Mouse (Mus musculus): ENCODE data around the gene Rnaseh2a. TPM values are rescaled to one million over a fixed set of nuclear protein-coding genes. Genes with fewer than 3 reads are reported as not detected.

Gene Rnaseh2a
- polyA plus RNA-seq, 1 experiment from 2014 or later: 114 TPM

DNA sequence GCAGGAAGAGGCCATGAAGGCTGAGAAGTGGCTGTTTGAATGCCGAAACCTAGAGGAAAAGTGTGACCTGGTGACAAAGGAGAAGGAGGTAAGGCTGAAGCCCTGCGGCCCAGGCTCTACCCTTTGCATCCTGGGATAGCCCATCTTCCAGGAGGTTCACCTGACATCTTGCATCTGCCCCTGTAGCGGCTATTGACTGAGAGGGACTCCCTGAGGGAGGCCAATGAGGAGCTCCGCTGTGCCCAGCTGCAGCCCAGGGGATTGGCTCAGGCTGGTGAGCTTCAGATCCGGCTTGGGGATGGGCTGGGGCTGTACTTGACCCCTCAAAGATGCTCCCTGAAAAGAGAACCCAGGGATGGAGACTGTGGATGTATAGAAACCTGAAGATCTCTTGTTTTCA lies 27.4 kb upstream of the Rnaseh2a start:
- Histone ChIP-seq H3K4me1 (replicated peaks; ENCODE audit: control insufficient read depth, insufficient read depth, low read length) (no peaks in the 10 kb centered on the region), H3K9me3 (ENCODE audit: control insufficient read depth, low read length) (no peaks in the 10 kb centered on the region), H3K36me3 (ENCODE audit: control insufficient read depth, insufficient read depth, low read length) (no peaks in the 10 kb centered on the region), H3K27ac (ENCODE audit: low read length) (no peak overlapping the region), H3K27me3 (ENCODE audit: control insufficient read depth, insufficient read depth, low read depth, low read length) (no peaks in the 10 kb centered on the region; the same call in 1 of the 2 replicates), H3K4me3 (ENCODE audit: low read length) (no peak overlapping the region), H3K9ac (ENCODE audit: low read length) (no peak overlapping the region), H3K4me2 (ENCODE audit: low read depth, low read length) (no peak overlapping the region)
- no peak for ATAC-seq (ENCODE audit: low read depth)
- WGBS: 77% methylated on average over 5 of the region's 5 CpGs

DNA sequence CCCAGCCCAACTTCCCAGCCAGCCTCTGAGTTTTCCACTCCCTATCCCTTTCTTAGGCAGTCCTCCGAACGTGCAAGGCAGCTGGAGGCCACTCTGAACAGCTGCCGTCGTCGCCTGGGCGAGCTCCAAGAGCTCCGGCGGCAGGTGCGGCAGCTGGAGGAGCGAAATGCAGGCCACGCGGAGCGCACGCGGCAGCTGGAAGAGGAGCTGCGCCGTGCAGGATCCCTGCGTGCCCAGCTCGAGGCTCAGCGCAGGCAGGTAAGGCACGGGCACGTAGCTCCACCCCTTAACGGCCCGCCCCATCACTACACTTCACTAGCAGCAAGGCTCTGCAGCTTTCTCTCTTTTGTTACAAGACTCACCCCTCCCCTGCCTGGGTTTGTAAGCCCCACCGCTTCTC lies 26.1 kb upstream of the Rnaseh2a start:
- no peaks in the 10 kb centered on the region; the same call in 1 of the 2 replicates for H3K27me3 ChIP-seq (ENCODE audit: control insufficient read depth, insufficient read depth, low read depth, low read length)
- 25% methylated on average over 25 of the region's 25 CpGs for WGBS
- H3K9me3 ChIP-seq (ENCODE audit: control insufficient read depth, low read length): no peaks in the 10 kb centered on the region

GRCm38 (mm10) chr8:84994375-84994774 lies 24.8 kb upstream of the Rnaseh2a start:
- Histone ChIP-seq H3K27me3 (ENCODE audit: control insufficient read depth, insufficient read depth, low read depth, low read length) (no peaks in the 10 kb centered on the region; the same call in 1 of the 2 replicates), H3K36me3 (ENCODE audit: control insufficient read depth, insufficient read depth, low read length) (no peaks in the 10 kb centered on the region)

More for the DNA sequence above, 26.1 kb upstream of the Rnaseh2a start:
- Histone ChIP-seq H3K27ac (ENCODE audit: low read length) (no peak overlapping the region), H3K9ac (ENCODE audit: low read length) (no peak overlapping the region), H3K36me3 (ENCODE audit: control insufficient read depth, insufficient read depth, low read length) (no peaks in the 10 kb centered on the region), H3K4me1 (replicated peaks; ENCODE audit: control insufficient read depth, insufficient read depth, low read length) (peaks cover 5% of the 10 kb centered on the region; the same call in 1 of the 2 replicates), H3K4me2 (ENCODE audit: low read depth, low read length) (no peak overlapping the region), H3K4me3 (ENCODE audit: low read length) (no peak overlapping the region)
- no peak for ATAC-seq (ENCODE audit: low read depth)

GRCm38 (mm10) chr8:84990836-84991235 lies 21.3 kb upstream of the Rnaseh2a start:
- no peaks in the 10 kb centered on the region for H3K36me3 ChIP-seq (ENCODE audit: control insufficient read depth, insufficient read depth, low read length)
- peak overlapping the region; percentile 93 for H3K27ac ChIP-seq (ENCODE audit: low read length)
- H3K4me1 ChIP-seq (replicated peaks; ENCODE audit: control insufficient read depth, insufficient read depth, low read length): peaks cover 19% of the 10 kb centered on the region
- peak overlapping the region; percentile 82 for H3K9ac ChIP-seq (ENCODE audit: low read length)
- peak overlapping the region; percentile 88 for H3K4me2 ChIP-seq (ENCODE audit: low read depth, low read length)
- ATAC-seq (ENCODE audit: low read depth): peak; percentile 70
- H3K4me3 ChIP-seq (ENCODE audit: low read length): peak overlapping the region; percentile 73
- 2% methylated on average over 15 of the region's 15 CpGs for WGBS
- H3K9me3 ChIP-seq (ENCODE audit: control insufficient read depth, low read length): no peaks in the 10 kb centered on the region
- no peaks in the 10 kb centered on the region; the same call in 1 of the 2 replicates for H3K27me3 ChIP-seq (ENCODE audit: control insufficient read depth, insufficient read depth, low read depth, low read length)

More at GRCm38 (mm10) chr8:84994375-84994774, 24.8 kb upstream of the Rnaseh2a start:
- Histone ChIP-seq H3K9me3 (ENCODE audit: control insufficient read depth, low read length) (no peaks in the 10 kb centered on the region), H3K9ac (ENCODE audit: low read length) (no peak overlapping the region), H3K4me3 (ENCODE audit: low read length) (no peak overlapping the region), H3K4me2 (ENCODE audit: low read depth, low read length) (no peak overlapping the region), H3K4me1 (replicated peaks; ENCODE audit: control insufficient read depth, insufficient read depth, low read length) (peaks cover 7% of the 10 kb centered on the region), H3K27ac (ENCODE audit: low read length) (no peak overlapping the region)
- ATAC-seq (ENCODE audit: low read depth): no peak
- WGBS: 88% methylated on average over 9 of the region's 9 CpGs

DNA sequence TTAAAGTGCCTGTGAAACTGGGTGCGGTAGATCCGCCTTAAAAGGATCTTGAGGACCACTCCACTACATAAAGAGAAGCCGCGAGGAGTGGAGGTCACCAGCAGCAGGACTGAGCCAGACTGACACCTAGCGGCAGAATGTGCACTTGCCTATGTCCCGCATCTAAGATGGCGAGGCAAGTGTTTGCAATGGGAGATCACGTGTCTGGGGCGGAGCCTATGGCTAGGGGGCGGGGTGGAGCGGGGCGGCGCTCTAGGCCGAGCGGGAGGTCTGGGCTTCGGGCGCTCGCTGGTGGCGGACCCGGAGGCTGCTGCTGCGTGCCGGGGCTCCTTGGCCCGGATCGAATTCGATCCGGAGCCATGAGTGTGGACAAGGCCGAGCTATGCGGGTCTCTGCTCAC lies 20.8 kb upstream of the Rnaseh2a start, which contains the start of gene Hook2:
TSS of gene Hook2 (plus strand) at position 255 of the 400 bp plus-strand sequence.
- Histone ChIP-seq H3K9me3 (ENCODE audit: control insufficient read depth, low read length) (no peaks in the 10 kb centered on the region), H3K27me3 (ENCODE audit: control insufficient read depth, insufficient read depth, low read depth, low read length) (no peaks in the 10 kb centered on the region; the same call in 1 of the 2 replicates), H3K4me2 (ENCODE audit: low read depth, low read length) (peak within 1 kb of the TSS; percentile 88), H3K9ac (ENCODE audit: low read length) (peak within 1 kb of the TSS; percentile 82), H3K4me3 (ENCODE audit: low read length) (peak within 1 kb of the TSS; percentile 73), H3K4me1 (replicated peaks; ENCODE audit: control insufficient read depth, insufficient read depth, low read length) (peaks cover 22% of the 10 kb centered on the region), H3K36me3 (ENCODE audit: control insufficient read depth, insufficient read depth, low read length) (no peaks in the 10 kb centered on the region), H3K27ac (ENCODE audit: low read length) (peak within 1 kb of the TSS; percentile 94)
- ATAC-seq (ENCODE audit: low read depth): peak; percentile 91
- under 1% methylated on average over 27 of the region's 28 CpGs for WGBS

DNA sequence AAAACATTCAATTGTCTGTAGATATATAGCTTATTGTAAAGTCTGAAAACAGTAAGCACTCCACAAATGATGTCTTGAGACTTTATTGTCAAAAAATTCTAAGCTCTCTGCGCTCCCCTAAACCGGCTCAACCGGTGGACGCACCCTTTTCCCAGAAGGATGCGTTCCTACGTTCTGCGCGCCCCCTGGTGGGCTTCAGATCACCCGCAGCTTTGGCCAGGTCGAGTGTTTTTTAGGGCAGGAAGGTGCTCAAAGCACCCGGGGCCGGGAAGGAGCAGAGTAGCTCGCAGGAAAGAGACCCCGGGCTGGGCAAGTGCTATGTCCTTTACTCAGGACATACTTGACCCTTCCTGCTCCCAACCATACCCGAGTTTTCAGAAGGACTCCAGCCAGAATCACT lies 20.2 kb upstream of the Rnaseh2a start:
- no peaks in the 10 kb centered on the region for H3K9me3 ChIP-seq (ENCODE audit: control insufficient read depth, low read length)
- peak overlapping the region; percentile 75 for H3K9ac ChIP-seq (ENCODE audit: low read length)
- H3K4me1 ChIP-seq (replicated peaks; ENCODE audit: control insufficient read depth, insufficient read depth, low read length): peaks cover 28% of the 10 kb centered on the region
- peak overlapping the region; percentile 73 for H3K4me3 ChIP-seq (ENCODE audit: low read length)
- WGBS: under 1% methylated on average over 15 of the region's 15 CpGs
- H3K27me3 ChIP-seq (ENCODE audit: control insufficient read depth, insufficient read depth, low read depth, low read length): no peaks in the 10 kb centered on the region
- peak overlapping the region; percentile 88 for H3K4me2 ChIP-seq (ENCODE audit: low read depth, low read length)
- ATAC-seq (ENCODE audit: low read depth): peak; percentile 64
- H3K27ac ChIP-seq (ENCODE audit: low read length): peak overlapping the region; percentile 94
- no peaks in the 10 kb centered on the region for H3K36me3 ChIP-seq (ENCODE audit: control insufficient read depth, insufficient read depth, low read length)

GRCm38 (mm10) chr8:84989311-84989731 lies 19.8 kb upstream of the Rnaseh2a start:
- peaks cover 32% of the 10 kb centered on the region for H3K4me1 ChIP-seq (replicated peaks; ENCODE audit: control insufficient read depth, insufficient read depth, low read length)
- H3K27me3 ChIP-seq (ENCODE audit: control insufficient read depth, insufficient read depth, low read depth, low read length): no peaks in the 10 kb centered on the region
- peak overlapping the region; percentile 66 for H3K27ac ChIP-seq (ENCODE audit: low read length)
- WGBS: 14% methylated on average over 15 of the region's 15 CpGs
- peak overlapping the region; percentile 17; the same call in 1 of the 2 replicates for H3K4me3 ChIP-seq (ENCODE audit: low read length)
- H3K4me2 ChIP-seq (ENCODE audit: low read depth, low read length): peak overlapping the region; percentile 88
- no peaks in the 10 kb centered on the region for H3K9me3 ChIP-seq (ENCODE audit: control insufficient read depth, low read length)
- H3K9ac ChIP-seq (ENCODE audit: low read length): peak overlapping the region; percentile 29
- H3K36me3 ChIP-seq (ENCODE audit: control insufficient read depth, insufficient read depth, low read length): no peaks in the 10 kb centered on the region
- ATAC-seq (ENCODE audit: low read depth): no peak

DNA sequence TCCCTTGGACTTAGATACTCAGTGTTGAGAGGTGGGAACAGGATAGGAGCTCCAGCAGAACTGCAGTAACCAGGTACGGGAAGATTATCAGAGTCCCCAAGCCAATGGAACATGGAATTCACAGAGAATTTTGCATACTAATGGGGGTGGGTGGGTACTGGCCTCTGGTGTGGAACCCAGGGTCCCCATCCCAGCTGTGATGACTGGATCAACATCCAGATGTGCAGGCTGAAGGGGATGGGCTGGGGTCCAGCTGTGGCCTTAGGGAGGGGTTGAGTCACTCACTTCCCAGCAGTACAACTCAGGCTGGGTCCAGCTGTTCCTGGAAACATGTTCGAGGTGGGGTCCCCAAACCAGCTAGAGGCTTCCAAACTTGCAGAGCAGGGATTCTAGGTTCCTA lies 18.3 kb upstream of the Rnaseh2a start:
- no peak overlapping the region for H3K9ac ChIP-seq (ENCODE audit: low read length)
- no peak overlapping the region for H3K4me3 ChIP-seq (ENCODE audit: low read length)
- H3K27ac ChIP-seq (ENCODE audit: low read length): no peak overlapping the region
- H3K9me3 ChIP-seq (ENCODE audit: control insufficient read depth, low read length): no peaks in the 10 kb centered on the region
- H3K27me3 ChIP-seq (ENCODE audit: control insufficient read depth, insufficient read depth, low read depth, low read length): no peaks in the 10 kb centered on the region
- H3K4me2 ChIP-seq (ENCODE audit: low read depth, low read length): no peak overlapping the region
- H3K36me3 ChIP-seq (ENCODE audit: control insufficient read depth, insufficient read depth, low read length): no peaks in the 10 kb centered on the region
- peaks cover 40% of the 10 kb centered on the region for H3K4me1 ChIP-seq (replicated peaks; ENCODE audit: control insufficient read depth, insufficient read depth, low read length)
- no peak for ATAC-seq (ENCODE audit: low read depth)
- 60% methylated on average over 2 of the region's 2 CpGs for WGBS

DNA sequence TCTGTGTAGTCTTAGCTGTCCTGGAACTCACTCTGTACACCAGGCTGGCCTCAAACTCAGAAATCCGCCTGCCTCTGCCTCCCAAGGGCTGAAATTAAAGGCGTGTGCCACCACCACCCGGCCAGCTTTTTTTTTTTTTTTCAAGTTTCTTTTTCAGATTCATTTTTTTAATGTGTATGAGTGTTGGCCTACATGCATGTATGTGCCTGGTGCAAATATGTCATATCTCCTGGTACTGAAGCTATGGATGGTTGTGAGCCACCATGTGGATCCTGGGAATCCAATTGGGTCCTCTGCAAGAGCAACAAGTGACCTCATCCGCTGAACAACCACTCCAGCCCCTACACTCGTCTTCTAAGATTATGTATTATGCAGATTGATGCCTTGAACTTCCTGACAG lies 17.8 kb upstream of the Rnaseh2a start:
- peaks cover 43% of the 10 kb centered on the region for H3K4me1 ChIP-seq (replicated peaks; ENCODE audit: control insufficient read depth, insufficient read depth, low read length)
- 70% methylated on average over 5 of the region's 5 CpGs for WGBS
- H3K36me3 ChIP-seq (ENCODE audit: control insufficient read depth, insufficient read depth, low read length): no peaks in the 10 kb centered on the region
- H3K9ac ChIP-seq (ENCODE audit: low read length): no peak overlapping the region
- no peak overlapping the region for H3K4me3 ChIP-seq (ENCODE audit: low read length)
- H3K9me3 ChIP-seq (ENCODE audit: control insufficient read depth, low read length): no peaks in the 10 kb centered on the region
- H3K27ac ChIP-seq (ENCODE audit: low read length): no peak overlapping the region
- H3K27me3 ChIP-seq (ENCODE audit: control insufficient read depth, insufficient read depth, low read depth, low read length): no peaks in the 10 kb centered on the region
- H3K4me2 ChIP-seq (ENCODE audit: low read depth, low read length): no peak overlapping the region
- no peak for ATAC-seq (ENCODE audit: low read depth)

Measured in lung, embryonic 16.5 days (tissue).